Mouse (Mus musculus): ENCODE measurements around the gene Styxl1.

DNA sequence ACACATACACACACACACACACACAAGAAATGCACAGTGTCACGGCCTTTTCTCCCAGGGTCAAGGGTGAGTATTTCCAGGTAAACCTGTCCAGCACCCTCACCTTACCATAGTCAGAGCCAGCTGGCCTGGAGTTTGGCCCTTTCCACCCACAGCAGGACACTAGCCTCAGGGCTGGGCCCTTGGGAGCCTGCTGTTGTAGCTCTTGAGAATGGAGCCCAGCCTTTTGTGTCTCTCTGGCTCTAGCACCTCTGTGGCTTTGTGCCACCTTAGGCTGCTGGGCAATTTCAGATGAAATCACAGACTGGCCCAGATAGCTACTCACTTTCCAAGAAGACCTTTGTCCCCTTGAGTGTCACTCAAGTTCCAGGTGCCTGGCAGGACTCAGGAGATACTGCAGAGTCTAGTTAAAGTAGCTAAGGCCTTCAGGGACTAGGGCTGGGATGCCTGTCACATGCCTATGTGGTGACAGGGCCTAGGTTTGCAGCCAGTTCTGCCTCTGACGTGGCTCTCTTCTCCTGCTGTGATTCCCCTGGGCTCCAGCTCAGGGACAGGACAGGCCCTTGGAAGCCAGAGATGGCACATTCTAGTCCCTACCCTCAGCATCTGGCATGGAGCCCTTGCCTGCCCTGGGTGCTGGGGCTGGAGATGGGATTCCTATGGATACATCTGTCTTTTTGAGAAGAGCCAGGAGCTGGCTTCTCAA, 51.4 kb downstream of the Styxl1 start:
- TF ChIP-seq CTCF (IDR thresholded peaks at IDR 0.05; ENCODE audit: low read depth, low read length): no peak
- no peak for TF ChIP-seq POLR2A (IDR thresholded peaks at IDR 0.05; ENCODE audit: insufficient read depth, low read length)
- no peak for TF ChIP-seq EP300 (IDR thresholded peaks at IDR 0.05; ENCODE audit: insufficient read depth, low read depth, low read length)
